In the genomic region with DNA sequence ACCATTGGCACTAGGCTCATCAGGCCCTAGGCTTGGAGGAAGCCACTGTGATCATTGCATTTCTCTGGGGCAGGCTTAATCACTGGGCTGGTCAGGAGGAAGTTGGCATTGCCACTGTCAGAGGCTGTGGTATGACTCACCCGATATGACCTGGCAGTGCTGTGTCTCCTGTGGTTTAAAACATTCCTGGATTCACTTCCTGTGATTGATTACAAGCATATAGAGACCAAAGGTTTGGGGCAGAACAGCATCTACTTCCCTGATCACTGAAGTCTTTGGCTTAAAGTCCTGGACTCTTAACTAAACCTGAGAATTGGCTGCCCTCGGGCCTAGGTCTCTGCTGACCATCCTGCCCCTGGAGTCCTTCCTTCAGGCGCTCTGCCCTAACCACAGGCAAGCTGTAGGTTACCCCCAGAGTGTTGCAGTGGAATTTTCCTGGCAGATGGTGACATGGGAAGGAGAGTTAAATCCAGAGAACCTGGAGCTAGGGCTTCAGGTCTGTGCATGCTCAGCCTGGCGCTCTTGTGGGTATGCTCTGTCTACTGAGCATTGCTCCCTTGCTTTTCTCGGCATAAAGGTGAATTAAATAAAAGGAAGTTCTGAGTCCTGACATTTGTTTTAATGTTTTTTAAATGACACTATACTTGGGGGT, we compare ENCODE assay signal across 8 mouse cellular contexts. TPM values are rescaled to one million over a fixed set of nuclear protein-coding genes. Genes with fewer than 3 reads are reported as not detected.
DNase-seq lines count a peak whose midpoint lies in the region; ATAC-seq and TF ChIP-seq lines count a peak whose summit lies in the region.
"Had no signal": no experiment of that assay in that cellular context is flagged by ENCODE, and none has a peak within 500 bp of the region (broad histone marks: within the 10 kb centered on the region; RNA-seq: fewer than 3 reads in every experiment).

No protein-coding gene starts in this region.

- TF ChIP-seq EP300 in stomach, postnatal 0 days (optimal IDR thresholded peaks at IDR 0.05) = no peak

- H3K4me2 ChIP-seq in stomach, postnatal 0 days (replicated peaks; ENCODE audit: low read depth) = no peak overlapping the region
- H3K4me2 ChIP-seq: heart, embryonic 12.5 days had no signal

- ATAC-seq in stomach, postnatal 0 days (ENCODE audit: low FRiP score, low TSS enrichment) = peak; percentile 79

- H3K27me3 ChIP-seq in stomach, postnatal 0 days (ENCODE audit: control insufficient read depth, insufficient read depth, low read length) = no peaks in the 10 kb centered on the region
- no peaks in the 10 kb centered on the region for H3K27me3 ChIP-seq in thymus, adult 2 months (ENCODE audit: control insufficient read depth, insufficient read depth, low read length)
- H3K27me3 ChIP-seq: heart, embryonic 12.5 days had no signal

- DNase-seq in lung, adult 18-20 months = peak; percentile 37 to 50
- no peak for DNase-seq in lung, adult 2 months
- DNase-seq in adrenal gland, postnatal 10 days = peak; percentile 49
- peak; percentile 33 for DNase-seq in fat pad, adult 2 months (ENCODE audit: extremely low read depth, low read depth, low spot score)
- peak; percentile 31 for DNase-seq in stomach, postnatal 0 days (ENCODE audit: low spot score)
- no peak for DNase-seq in embryo, embryonic 11 days
- no peak for DNase-seq in thymus, adult 2 months

- peak overlapping the region; percentile 61 for H3K27ac ChIP-seq in stomach, postnatal 0 days (replicated peaks)
- H3K27ac ChIP-seq in thymus, adult 2 months (ENCODE audit: control insufficient read depth, insufficient read depth, low read length) = no peak overlapping the region

- H3K4me1 ChIP-seq in lung, adult 2 months (ENCODE audit: control insufficient read depth, insufficient read depth, low read length) = peaks cover 22% of the 10 kb centered on the region
- peaks cover 9% of the 10 kb centered on the region; the same call in 1 of the 2 replicates for H3K4me1 ChIP-seq in stomach, postnatal 0 days (replicated peaks; ENCODE audit: control insufficient read depth, insufficient read depth)
- no peaks in the 10 kb centered on the region for H3K4me1 ChIP-seq in thymus, adult 2 months (replicated peaks; ENCODE audit: control insufficient read depth, insufficient read depth, low read length)

- no peaks in the 10 kb centered on the region for H3K36me3 ChIP-seq in stomach, postnatal 0 days (ENCODE audit: control insufficient read depth, insufficient read depth, low read length)
- H3K36me3 ChIP-seq in thymus, adult 2 months (ENCODE audit: control insufficient read depth, insufficient read depth, low read length) = peaks cover 26% of the 10 kb centered on the region

- no peak overlapping the region for H3K9ac ChIP-seq in stomach, postnatal 0 days (ENCODE audit: low read length)
- H3K9ac ChIP-seq: heart, embryonic 12.5 days had no signal

- no peak for TF ChIP-seq POLR2A in lung, adult 2 months (IDR thresholded peaks at IDR 0.05; ENCODE audit: borderline replicate concordance, extremely low read depth, low read depth, low read length)
- no peak for TF ChIP-seq POLR2A in thymus, adult 2 months (IDR thresholded peaks at IDR 0.05; ENCODE audit: control insufficient read depth, extremely low read depth, insufficient read depth, low read length, poor library complexity)

- no peaks in the 10 kb centered on the region for H3K9me3 ChIP-seq in stomach, postnatal 0 days (ENCODE audit: control insufficient read depth, low read length)
- H3K9me3 ChIP-seq: heart, embryonic 12.5 days had no signal

- 64% methylated on average over 5 of the region's 5 CpGs for WGBS in lung, adult 2 months
- WGBS in stomach, postnatal 0 days = 76% methylated on average over 5 of the region's 5 CpGs
- 59% methylated on average over 5 of the region's 5 CpGs for WGBS in thymus, adult 2 months

- no peak for TF ChIP-seq CTCF in lung, adult 2 months (IDR thresholded peaks at IDR 0.05; ENCODE audit: insufficient read depth, low read length)
- no peak for TF ChIP-seq CTCF in stomach, postnatal 0 days (IDR thresholded peaks at IDR 0.05; ENCODE audit: low read depth)
- TF ChIP-seq CTCF in thymus, adult 2 months (IDR thresholded peaks at IDR 0.05; ENCODE audit: borderline replicate concordance, control insufficient read depth, extremely low read depth, insufficient read depth, low read length, poor library complexity) = no peak

- H3K4me3 ChIP-seq in lung, adult 2 months (replicated peaks; ENCODE audit: extremely low read depth, low read depth, low read length) = no peak overlapping the region
- H3K4me3 ChIP-seq in stomach, postnatal 0 days (ENCODE audit: low read depth, low read length) = no peak overlapping the region
- H3K4me3 ChIP-seq in thymus, adult 2 months (ENCODE audit: control insufficient read depth, insufficient read depth, low read length) = no peak overlapping the region
- H3K4me3 ChIP-seq: heart, embryonic 12.5 days had no signal

RNA-seq across cellular contexts. Expression of a gene that starts 32.6 kb away (rescaled TPM):
- 23.2 and 28.6 TPM in 2 replicates for polyA plus RNA-seq in lung, adult 2 months (2012; rRNA removed)
- total RNA-seq in adrenal gland, postnatal 10 days (2021) = 10 to 100 TPM; 60.5 to 66.0 TPM
- 15.6 and 16.3 TPM in 2 replicates for polyA plus RNA-seq in stomach, postnatal 0 days (2015; fragmentation: Nextera tagmentation; extraction: Ambion mirVana)
- 28.4 and 29.5 TPM in 2 replicates for polyA plus RNA-seq in thymus, adult 2 months (2012; rRNA removed)

Comparison
In these comparisons a context has a peak if more than half of its experiments do, and no peak if none do; other contexts are left out.
1. DNase-seq: peak in lung, adult 18-20 months (2 of 2), adrenal gland, postnatal 10 days (single experiment), fat pad, adult 2 months (single experiment) and stomach, postnatal 0 days (single experiment); none in lung, adult 2 months (single experiment), embryo, embryonic 11 days (single experiment) and thymus, adult 2 months (single experiment).